Mouse (Mus musculus): Measurements from ENCODE around the gene Nudt2. TPM values are rescaled to one million over a fixed set of nuclear protein-coding genes. Genes with fewer than 3 reads are reported as not detected.
A peak's percentile ranks its signal among the peaks of the same experiment; 100 is the strongest.

Nudt2 gene
- polyA plus RNA-seq, 1 experiment from 2014 or later = 62.2 TPM

- H3K4me1 ChIP-seq = peaks cover 34% of the 10 kb centered on the region
- H3K27me3 ChIP-seq = peaks cover 58% of the 10 kb centered on the region
- 39% methylated on average over 5 of the region's 5 CpGs for WGBS
Measured at GRCm38 (mm10) chr4:41497046-41497445, 32.1 kb downstream of the Nudt2 start.

GRCm38 (mm10) chr4:41497579-41497978, 32.6 kb downstream of the Nudt2 start:
- Histone ChIP-seq H3K27ac (no peak overlapping the region), H3K36me3 (ENCODE audit: poor library complexity, severe bottlenecking) (no peaks in the 10 kb centered on the region), H3K4me2 (peak overlapping the region; percentile 61), H3K27me3 (peaks cover 62% of the 10 kb centered on the region), H3K4me3 (peak overlapping the region; percentile 33), H3K4me1 (peaks cover 40% of the 10 kb centered on the region), H3K9me3 (replicated peaks) (no peaks in the 10 kb centered on the region), H3K9ac (no peak overlapping the region)
- 2% methylated on average over 34 of the region's 34 CpGs for WGBS
- no peak for ATAC-seq

More at GRCm38 (mm10) chr4:41497046-41497445, 32.1 kb downstream of the Nudt2 start:
- Histone ChIP-seq H3K36me3 (ENCODE audit: poor library complexity, severe bottlenecking) (no peaks in the 10 kb centered on the region), H3K9me3 (replicated peaks) (no peaks in the 10 kb centered on the region), H3K27ac (no peak overlapping the region), H3K4me2 (peak overlapping the region; percentile 61; the same call in 1 of the 2 replicates), H3K4me3 (no peak overlapping the region; the same call in 1 of the 2 replicates), H3K9ac (no peak overlapping the region)
- 0 out of 2 replicates have a peak, but pooled peaks have one; percentile 17 for ATAC-seq

- no peak overlapping the region for H3K27ac ChIP-seq
- no peak for ATAC-seq
- WGBS = 11% methylated on average over 72 of the region's 72 CpGs
- peaks cover 42% of the 10 kb centered on the region for H3K4me1 ChIP-seq
- peak overlapping the region; percentile 61 for H3K4me2 ChIP-seq
- no peaks in the 10 kb centered on the region for H3K9me3 ChIP-seq (replicated peaks)
- H3K4me3 ChIP-seq = peak overlapping the region; percentile 33
- peaks cover 62% of the 10 kb centered on the region for H3K27me3 ChIP-seq
- no peaks in the 10 kb centered on the region for H3K36me3 ChIP-seq (ENCODE audit: poor library complexity, severe bottlenecking)
- peak overlapping the region; percentile 27 for H3K9ac ChIP-seq
Measured at GRCm38 (mm10) chr4:41497995-41498845, 33.3 kb downstream of the Nudt2 start.

GRCm38 (mm10) chr4:41498921-41499391, 34.0 kb downstream of the Nudt2 start:
- Histone ChIP-seq H3K9me3 (replicated peaks) (no peaks in the 10 kb centered on the region), H3K4me1 (peaks cover 42% of the 10 kb centered on the region), H3K9ac (peak overlapping the region; percentile 1), H3K4me3 (peak overlapping the region; percentile 33), H3K36me3 (ENCODE audit: poor library complexity, severe bottlenecking) (no peaks in the 10 kb centered on the region), H3K4me2 (peak overlapping the region; percentile 61), H3K27ac (no peak overlapping the region), H3K27me3 (peaks cover 62% of the 10 kb centered on the region)
- 6% methylated on average over 43 of the region's 43 CpGs for WGBS
- ATAC-seq = no peak

GRCm38 (mm10) chr4:41499619-41500018, 34.7 kb downstream of the Nudt2 start:
- Histone ChIP-seq H3K27ac (no peak overlapping the region), H3K9me3 (replicated peaks) (no peaks in the 10 kb centered on the region), H3K4me1 (peaks cover 42% of the 10 kb centered on the region), H3K36me3 (ENCODE audit: poor library complexity, severe bottlenecking) (no peaks in the 10 kb centered on the region), H3K9ac (peak overlapping the region; percentile 1; the same call in 1 of the 2 replicates), H3K27me3 (peaks cover 62% of the 10 kb centered on the region), H3K4me3 (no peak overlapping the region), H3K4me2 (peak overlapping the region; percentile 61; the same call in 1 of the 2 replicates)
- WGBS = 59% methylated on average over 8 of the region's 8 CpGs
- no peak for ATAC-seq

- ATAC-seq = no peak
- WGBS = 72% methylated on average over 4 of the region's 4 CpGs
- H3K36me3 ChIP-seq (ENCODE audit: poor library complexity, severe bottlenecking) = no peaks in the 10 kb centered on the region
- no peak overlapping the region for H3K9ac ChIP-seq
- peaks cover 62% of the 10 kb centered on the region for H3K27me3 ChIP-seq
- no peaks in the 10 kb centered on the region for H3K9me3 ChIP-seq (replicated peaks)
- H3K4me3 ChIP-seq = no peak overlapping the region
- no peak overlapping the region for H3K27ac ChIP-seq
- peaks cover 42% of the 10 kb centered on the region for H3K4me1 ChIP-seq
- no peak overlapping the region for H3K4me2 ChIP-seq
Measured at GRCm38 (mm10) chr4:41500787-41501186, 35.8 kb downstream of the Nudt2 start.

GRCm38 (mm10) chr4:41502171-41502940, 37.4 kb downstream of the Nudt2 start:
- Histone ChIP-seq H3K4me1 (peaks cover 44% of the 10 kb centered on the region), H3K36me3 (ENCODE audit: poor library complexity, severe bottlenecking) (no peaks in the 10 kb centered on the region), H3K4me2 (peak overlapping the region; percentile 64), H3K9ac (peak overlapping the region; percentile 35), H3K27me3 (peaks cover 51% of the 10 kb centered on the region), H3K9me3 (replicated peaks) (no peaks in the 10 kb centered on the region), H3K27ac (peak overlapping the region; percentile 7; the same call in 1 of the 2 replicates), H3K4me3 (peak overlapping the region; percentile 39)
- peak; percentile 12; the same call in 1 of the 2 replicates for ATAC-seq
- 7% methylated on average over 20 of the region's 20 CpGs for WGBS

GRCm38 (mm10) chr4:41502986-41503412, 38.0 kb downstream of the Nudt2 start, which contains the start of gene AI464131:
Gene AI464131 (minus strand): TSS chr4:41503076.
- Histone ChIP-seq H3K27ac (peak within 1 kb of the TSS; percentile 7; the same call in 1 of the 2 replicates), H3K4me1 (peaks cover 44% of the 10 kb centered on the region), H3K4me3 (peak within 1 kb of the TSS; percentile 39), H3K36me3 (ENCODE audit: poor library complexity, severe bottlenecking) (no peaks in the 10 kb centered on the region), H3K9me3 (replicated peaks) (no peaks in the 10 kb centered on the region), H3K9ac (peak within 1 kb of the TSS; percentile 35), H3K4me2 (peak within 1 kb of the TSS; percentile 64), H3K27me3 (peaks cover 45% of the 10 kb centered on the region)
- ATAC-seq = peak; percentile 86
- WGBS = under 1% methylated on average over 17 of the region's 18 CpGs

GRCm38 (mm10) chr4:41504325-41504724, 39.4 kb downstream of the Nudt2 start:
- no peaks in the 10 kb centered on the region for H3K9me3 ChIP-seq (replicated peaks)
- H3K9ac ChIP-seq = no peak overlapping the region
- no peaks in the 10 kb centered on the region for H3K36me3 ChIP-seq (ENCODE audit: poor library complexity, severe bottlenecking)
- peaks cover 32% of the 10 kb centered on the region for H3K27me3 ChIP-seq
- WGBS = 77% methylated on average over 5 of the region's 5 CpGs
- H3K4me2 ChIP-seq = no peak overlapping the region
- peaks cover 31% of the 10 kb centered on the region for H3K4me1 ChIP-seq
- no peak overlapping the region for H3K27ac ChIP-seq
- H3K4me3 ChIP-seq = no peak overlapping the region
- no peak for ATAC-seq

GRCm38 (mm10) chr4:41505131-41505551, 40.2 kb downstream of the Nudt2 start:
- no peak for ATAC-seq
- Histone ChIP-seq H3K9me3 (replicated peaks) (no peaks in the 10 kb centered on the region), H3K36me3 (ENCODE audit: poor library complexity, severe bottlenecking) (no peaks in the 10 kb centered on the region), H3K27me3 (peaks cover 23% of the 10 kb centered on the region), H3K4me1 (peaks cover 30% of the 10 kb centered on the region), H3K4me3 (no peak overlapping the region), H3K9ac (no peak overlapping the region), H3K4me2 (no peak overlapping the region), H3K27ac (no peak overlapping the region)
- WGBS = 50% methylated on average over 11 of the region's 11 CpGs

GRCm38 (mm10) chr4:41506156-41506555, 41.2 kb downstream of the Nudt2 start:
- 12% methylated on average over 13 of the region's 13 CpGs for WGBS
- Histone ChIP-seq H3K4me2 (peak overlapping the region; percentile 84), H3K9me3 (replicated peaks) (no peaks in the 10 kb centered on the region), H3K9ac (peak overlapping the region; percentile 81; the same call in 1 of the 2 replicates), H3K4me1 (peaks cover 30% of the 10 kb centered on the region), H3K27ac (0 out of 2 replicates have a peak overlapping the region, but pooled peaks have one; percentile 38), H3K36me3 (ENCODE audit: poor library complexity, severe bottlenecking) (no peaks in the 10 kb centered on the region), H3K4me3 (peak overlapping the region; percentile 52; the same call in 1 of the 2 replicates), H3K27me3 (peaks cover 13% of the 10 kb centered on the region)
- no peak for ATAC-seq
